Mouse (Mus musculus) embryonic fibroblast, embryonic 13.5 days (primary cell): ENCODE measurements around the gene Ino80b. TPM values are rescaled to one million over a fixed set of nuclear protein-coding genes. Genes with fewer than 3 reads are reported as not detected.

Experiments
- H3K27ac ChIP-seq: 2 replicates; pipeline ENCODE4 v1.5.1; 2012; ENCODE audit warnings: low read length, control low read depth, inconsistent platforms; ENCODE audit not compliant: insufficient read depth
- H3K4me1 ChIP-seq: 2 replicates; pipeline ENCODE4 v1.6.1; 2011; ENCODE audit warnings: low read length; ENCODE audit not compliant: control insufficient read depth, insufficient read depth
- H3K4me3 ChIP-seq: 2 replicates; pipeline ENCODE4 v1.5.1; 2011; ENCODE audit warnings: mild to moderate bottlenecking, control low read depth, low read length; ENCODE audit not compliant: insufficient read depth
- CTCF ChIP-seq: IDR thresholded peaks from 2 replicates; pipeline ENCODE4 v1.5.1; 2011; ENCODE audit warnings: mild to moderate bottlenecking, control low read depth, low read length, moderate library complexity, borderline replicate concordance; ENCODE audit not compliant: insufficient read depth
- POLR2A ChIP-seq: IDR thresholded peaks from 2 replicates; pipeline ENCODE4 v1.6.1; 2011; ENCODE audit warnings: low read depth, mild to moderate bottlenecking, control low read depth, low read length, moderate library complexity
- polyA plus RNA-seq: library from polyadenylated mRNA; stranded (reverse); fragments of >200 nt; gene quantifications from 2 replicates; pipeline ENCODE4 v1.2.4, GENCODE M21; 2011; ENCODE audit warnings: low read depth; ENCODE audit not compliant: missing spikeins, insufficient read length

Ino80b gene
- polyA plus RNA-seq, 1 experiment: 6.6 TPM

- Histone ChIP-seq H3K4me3 (no peak overlapping the region), H3K4me1 (peaks cover 6% of the 10 kb centered on the region; the same call in 1 of the 2 replicates), H3K27ac (no peak overlapping the region)
- TF ChIP-seq CTCF: no peak
- no peak for TF ChIP-seq POLR2A
Observed at GRCm38 (mm10) chr6:83134226-83134625, 9.0 kb upstream of the Ino80b start.

GRCm38 (mm10) chr6:83132176-83132919 is 7.1 kb upstream of the Ino80b start:
- 0 out of 2 replicates have a peak, but pooled peaks have one; percentile 25 for TF ChIP-seq POLR2A
- no peak for TF ChIP-seq CTCF
- Histone ChIP-seq H3K4me3 (no peak overlapping the region), H3K4me1 (peaks cover 3% of the 10 kb centered on the region; the same call in 1 of the 2 replicates), H3K27ac (no peak overlapping the region)

- H3K4me1 ChIP-seq: peaks cover 3% of the 10 kb centered on the region; the same call in 1 of the 2 replicates
- H3K4me3 ChIP-seq: no peak overlapping the region
- no peak overlapping the region for H3K27ac ChIP-seq
- TF ChIP-seq POLR2A (peak; percentile 27; the same call in 1 of the 2 replicates), CTCF (no peak)
Observed at GRCm38 (mm10) chr6:83131469-83132034, 6.3 kb upstream of the Ino80b start.

- no peak overlapping the region for H3K27ac ChIP-seq
- peaks cover 4% of the 10 kb centered on the region; the same call in 1 of the 2 replicates for H3K4me1 ChIP-seq
- TF ChIP-seq POLR2A (no peak), CTCF (no peak)
- no peak overlapping the region for H3K4me3 ChIP-seq
Observed at GRCm38 (mm10) chr6:83127419-83127818, 2.2 kb upstream of the Ino80b start.

GRCm38 (mm10) chr6:83124851-83125312 is 349 bp downstream of the Ino80b start:
- peak; percentile 63 for TF ChIP-seq POLR2A
- no peak for TF ChIP-seq CTCF
- peak overlapping the region; percentile 75 for H3K4me3 ChIP-seq
- no peak overlapping the region for H3K27ac ChIP-seq
- peaks cover 4% of the 10 kb centered on the region; the same call in 1 of the 2 replicates for H3K4me1 ChIP-seq

GRCm38 (mm10) chr6:83122961-83123360 is 2.3 kb downstream of the Ino80b start:
- Histone ChIP-seq H3K4me3 (no peak overlapping the region), H3K27ac (no peak overlapping the region), H3K4me1 (peaks cover 4% of the 10 kb centered on the region; the same call in 1 of the 2 replicates)
- TF ChIP-seq CTCF: no peak
- no peak for TF ChIP-seq POLR2A

GRCm38 (mm10) chr6:83121863-83122710 is 3.1 kb downstream of the Ino80b start:
- Histone ChIP-seq H3K4me1 (peaks cover 4% of the 10 kb centered on the region; the same call in 1 of the 2 replicates), H3K4me3 (peak overlapping the region; percentile 72), H3K27ac (peak overlapping the region; percentile 76)
- TF ChIP-seq CTCF (no peak), POLR2A (no peak)

GRCm38 (mm10) chr6:83120930-83121862 is 4.0 kb downstream of the Ino80b start, which contains the start of gene Wbp1:
TSS of gene Wbp1 (minus strand) at chr6:83121559.
- H3K4me1 ChIP-seq: peaks cover 10% of the 10 kb centered on the region; the same call in 1 of the 2 replicates
- H3K4me3 ChIP-seq: peak within 1 kb of the TSS; percentile 95
- H3K27ac ChIP-seq: peak within 1 kb of the TSS; percentile 76
- TF ChIP-seq CTCF (no peak), POLR2A (peak; percentile 77)
